Mouse (Mus musculus): ENCODE results near the gene Gm20388.

DNA sequence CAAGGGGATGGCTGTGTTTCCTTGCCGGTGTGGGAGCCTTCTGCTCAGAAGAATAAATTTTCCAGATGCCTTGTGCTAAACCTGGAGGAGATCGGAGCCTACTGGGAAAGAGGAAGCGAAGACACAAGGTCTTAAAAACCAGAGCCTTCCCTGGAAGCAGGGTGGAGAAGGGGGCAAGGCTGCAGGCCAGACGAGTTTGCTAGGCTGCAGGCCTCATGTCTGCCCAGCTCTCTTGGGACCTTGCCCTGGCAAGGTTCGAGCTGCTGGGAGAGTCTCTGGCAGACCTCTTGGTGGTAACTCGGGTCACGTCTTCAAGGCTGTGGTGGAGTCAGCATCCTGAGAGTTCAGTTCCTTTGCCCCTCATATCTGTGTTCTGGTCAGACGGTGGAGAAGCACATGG is 324.2 kb downstream of the Gm20388 start:
- TF ChIP-seq CTCF (IDR thresholded peaks at IDR 0.05; ENCODE audit: low read depth) (no peak), EP300 (IDR thresholded peaks at IDR 0.05; ENCODE audit: low read depth) (no peak)

All from liver, embryonic 14.5 days (tissue).